Mouse (Mus musculus): Measurements from ENCODE around the gene Catsper3. TPM values are rescaled to one million over a fixed set of nuclear protein-coding genes. Genes with fewer than 3 reads are reported as not detected.

Catsper3 gene
- polyA plus RNA-seq, 1 experiment from 2014 or later = not detected

- Histone ChIP-seq H3K4me3 (no peak overlapping the region), H3K4me1 (peaks cover 7% of the 10 kb centered on the region; the same call in 1 of the 2 replicates), H3K27ac (no peak overlapping the region), H3K27me3 (replicated peaks) (peaks cover 96% of the 10 kb centered on the region), H3K36me3 (no peaks in the 10 kb centered on the region), H3K9me3 (replicated peaks) (no peaks in the 10 kb centered on the region), H3K4me2 (peak overlapping the region; percentile 9; the same call in 1 of the 2 replicates), H3K9ac (no peak overlapping the region)
- 2% methylated on average over 50 of the region's 50 CpGs for WGBS (ENCODE audit: insufficient replicate concordance)
- ATAC-seq = no peak
These were observed 44.0 kb downstream of the Catsper3 start for GRCm38 (mm10) chr13:55828141-55829017.

GRCm38 (mm10) chr13:55829018-55829655, 44.8 kb downstream of the Catsper3 start:
- Histone ChIP-seq H3K9me3 (replicated peaks) (no peaks in the 10 kb centered on the region), H3K27ac (no peak overlapping the region), H3K9ac (no peak overlapping the region), H3K27me3 (replicated peaks) (peaks cover 96% of the 10 kb centered on the region), H3K36me3 (no peaks in the 10 kb centered on the region), H3K4me3 (no peak overlapping the region), H3K4me1 (peaks cover 7% of the 10 kb centered on the region; the same call in 1 of the 2 replicates), H3K4me2 (no peak overlapping the region)
- WGBS (ENCODE audit: insufficient replicate concordance) = 4% methylated on average over 12 of the region's 12 CpGs
- ATAC-seq = no peak

GRCm38 (mm10) chr13:55830081-55830832, 45.9 kb downstream of the Catsper3 start:
- no peaks in the 10 kb centered on the region for H3K9me3 ChIP-seq (replicated peaks)
- H3K4me1 ChIP-seq = peaks cover 7% of the 10 kb centered on the region; the same call in 1 of the 2 replicates
- no peaks in the 10 kb centered on the region for H3K36me3 ChIP-seq
- H3K4me3 ChIP-seq = peak overlapping the region; percentile 30
- ATAC-seq = no peak
- peak overlapping the region; percentile 47 for H3K4me2 ChIP-seq
- H3K27ac ChIP-seq = no peak overlapping the region
- H3K9ac ChIP-seq = no peak overlapping the region
- 1% methylated on average over 48 of the region's 48 CpGs for WGBS (ENCODE audit: insufficient replicate concordance)
- peaks cover 96% of the 10 kb centered on the region for H3K27me3 ChIP-seq (replicated peaks)

GRCm38 (mm10) chr13:55830833-55831721, 46.7 kb downstream of the Catsper3 start:
- Histone ChIP-seq H3K27me3 (replicated peaks) (peaks cover 96% of the 10 kb centered on the region), H3K4me3 (peak overlapping the region; percentile 30), H3K4me2 (peak overlapping the region; percentile 47), H3K27ac (no peak overlapping the region), H3K4me1 (peaks cover 7% of the 10 kb centered on the region; the same call in 1 of the 2 replicates), H3K9me3 (replicated peaks) (no peaks in the 10 kb centered on the region), H3K9ac (no peak overlapping the region), H3K36me3 (no peaks in the 10 kb centered on the region)
- no peak for ATAC-seq
- 2% methylated on average over 69 of the region's 82 CpGs for WGBS (ENCODE audit: insufficient replicate concordance)

GRCm38 (mm10) chr13:55831722-55832160, 47.4 kb downstream of the Catsper3 start:
- ATAC-seq = no peak
- peaks cover 7% of the 10 kb centered on the region; the same call in 1 of the 2 replicates for H3K4me1 ChIP-seq
- H3K9ac ChIP-seq = no peak overlapping the region
- H3K27me3 ChIP-seq (replicated peaks) = peaks cover 96% of the 10 kb centered on the region
- WGBS (ENCODE audit: insufficient replicate concordance) = 2% methylated on average over 25 of the region's 25 CpGs
- H3K4me2 ChIP-seq = peak overlapping the region; percentile 47; the same call in 1 of the 2 replicates
- no peaks in the 10 kb centered on the region for H3K36me3 ChIP-seq
- H3K4me3 ChIP-seq = peak overlapping the region; percentile 30; the same call in 1 of the 2 replicates
- no peaks in the 10 kb centered on the region for H3K9me3 ChIP-seq (replicated peaks)
- H3K27ac ChIP-seq = no peak overlapping the region

DNA sequence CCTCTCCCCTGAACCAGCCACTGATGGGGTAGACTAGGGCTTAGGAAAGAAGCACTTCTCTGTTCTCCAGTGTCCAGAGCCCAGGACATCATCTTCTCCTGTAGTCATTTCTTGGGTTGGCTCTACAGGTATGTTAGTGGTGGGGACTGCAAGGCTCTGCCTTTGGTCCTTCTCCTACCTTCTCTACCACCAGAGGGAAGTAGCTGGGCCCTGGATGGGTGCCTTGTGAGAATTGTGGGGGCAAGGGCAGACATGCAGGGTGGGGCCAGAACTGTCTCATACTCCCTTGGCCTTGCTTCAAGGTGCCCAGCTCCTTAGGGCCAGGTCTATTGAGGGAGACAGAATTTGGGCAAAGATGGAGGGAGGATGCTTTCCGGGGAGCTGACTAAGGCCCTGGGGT, 48.2 kb downstream of the Catsper3 start:
- no peak overlapping the region for H3K4me3 ChIP-seq
- peaks cover 7% of the 10 kb centered on the region; the same call in 1 of the 2 replicates for H3K4me1 ChIP-seq
- no peak overlapping the region for H3K27ac ChIP-seq
- ATAC-seq = no peak
- H3K4me2 ChIP-seq = no peak overlapping the region
- no peaks in the 10 kb centered on the region for H3K36me3 ChIP-seq
- H3K27me3 ChIP-seq (replicated peaks) = peaks cover 99% of the 10 kb centered on the region
- 27% methylated on average over 1 of the region's 1 CpGs for WGBS (ENCODE audit: insufficient replicate concordance)
- H3K9ac ChIP-seq = no peak overlapping the region
- no peaks in the 10 kb centered on the region for H3K9me3 ChIP-seq (replicated peaks)

GRCm38 (mm10) chr13:55833921-55834320, 49.6 kb downstream of the Catsper3 start:
- Histone ChIP-seq H3K9me3 (replicated peaks) (no peaks in the 10 kb centered on the region), H3K27me3 (replicated peaks) (peaks cover 98% of the 10 kb centered on the region), H3K4me1 (peaks cover 7% of the 10 kb centered on the region; the same call in 1 of the 2 replicates), H3K27ac (no peak overlapping the region), H3K9ac (no peak overlapping the region), H3K36me3 (no peaks in the 10 kb centered on the region), H3K4me3 (no peak overlapping the region), H3K4me2 (no peak overlapping the region)
- WGBS (ENCODE audit: insufficient replicate concordance) = 7% methylated on average over 7 of the region's 7 CpGs
- no peak for ATAC-seq

DNA sequence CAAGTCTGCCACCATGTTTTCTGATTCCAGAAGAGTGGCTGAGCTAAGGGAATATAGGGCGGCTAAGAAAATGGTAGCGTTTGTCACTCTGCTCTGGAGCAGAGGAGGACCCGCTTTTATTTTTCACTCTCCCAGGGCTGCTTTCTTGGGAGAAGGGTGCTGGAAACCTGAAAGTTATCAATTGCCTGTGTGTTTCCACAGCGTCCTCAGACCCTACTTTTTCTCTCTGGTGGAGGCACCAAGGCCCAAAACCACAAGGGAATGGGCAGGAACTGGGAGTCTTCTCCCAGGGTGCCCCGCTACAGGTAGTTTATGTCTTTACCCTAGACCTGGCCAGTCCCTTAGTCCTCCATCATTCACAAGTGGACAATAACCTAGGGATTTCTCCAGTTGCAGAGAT, 50.3 kb downstream of the Catsper3 start:
- Histone ChIP-seq H3K4me3 (no peak overlapping the region), H3K9me3 (replicated peaks) (no peaks in the 10 kb centered on the region), H3K4me2 (no peak overlapping the region), H3K27me3 (replicated peaks) (peaks cover 99% of the 10 kb centered on the region), H3K4me1 (peaks cover 7% of the 10 kb centered on the region; the same call in 1 of the 2 replicates), H3K9ac (no peak overlapping the region), H3K27ac (no peak overlapping the region), H3K36me3 (no peaks in the 10 kb centered on the region)
- 15% methylated on average over 5 of the region's 5 CpGs for WGBS (ENCODE audit: insufficient replicate concordance)
- ATAC-seq = no peak

DNA sequence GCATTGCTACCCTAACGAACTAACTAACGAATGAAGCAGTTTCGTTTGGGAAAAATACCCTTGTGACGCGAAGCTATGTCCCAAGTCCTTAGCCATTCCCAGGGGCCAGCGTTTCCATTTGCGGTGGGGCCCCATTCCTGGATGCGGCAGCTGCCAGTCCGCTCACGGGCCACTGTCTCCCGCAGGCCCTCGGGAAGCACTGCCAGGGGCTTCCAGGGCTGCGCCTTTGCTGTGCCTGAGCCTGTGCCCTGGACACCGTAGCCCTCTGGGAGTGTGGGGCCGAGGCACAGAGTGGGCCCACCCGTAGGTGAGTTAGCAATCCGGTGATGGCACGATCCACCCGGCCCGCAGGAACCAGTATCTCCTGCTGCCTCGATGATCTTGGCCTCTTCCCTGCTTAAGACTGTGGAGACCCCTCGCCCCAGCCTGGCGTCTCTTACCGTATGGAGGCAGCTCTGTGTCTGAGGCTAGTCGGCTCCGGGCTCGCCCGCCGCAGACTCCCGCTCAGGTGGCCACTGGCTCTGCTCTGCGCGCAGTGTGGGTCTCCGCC, 51.3 kb downstream of the Catsper3 start:
- no peak overlapping the region for H3K9ac ChIP-seq
- ATAC-seq = no peak
- no peak overlapping the region for H3K4me2 ChIP-seq
- H3K27me3 ChIP-seq (replicated peaks) = peaks cover 99% of the 10 kb centered on the region
- H3K27ac ChIP-seq = no peak overlapping the region
- no peaks in the 10 kb centered on the region for H3K36me3 ChIP-seq
- 4% methylated on average over 33 of the region's 33 CpGs for WGBS (ENCODE audit: insufficient replicate concordance)
- H3K4me3 ChIP-seq = no peak overlapping the region
- peaks cover 6% of the 10 kb centered on the region; the same call in 1 of the 2 replicates for H3K4me1 ChIP-seq
- H3K9me3 ChIP-seq (replicated peaks) = no peaks in the 10 kb centered on the region

DNA sequence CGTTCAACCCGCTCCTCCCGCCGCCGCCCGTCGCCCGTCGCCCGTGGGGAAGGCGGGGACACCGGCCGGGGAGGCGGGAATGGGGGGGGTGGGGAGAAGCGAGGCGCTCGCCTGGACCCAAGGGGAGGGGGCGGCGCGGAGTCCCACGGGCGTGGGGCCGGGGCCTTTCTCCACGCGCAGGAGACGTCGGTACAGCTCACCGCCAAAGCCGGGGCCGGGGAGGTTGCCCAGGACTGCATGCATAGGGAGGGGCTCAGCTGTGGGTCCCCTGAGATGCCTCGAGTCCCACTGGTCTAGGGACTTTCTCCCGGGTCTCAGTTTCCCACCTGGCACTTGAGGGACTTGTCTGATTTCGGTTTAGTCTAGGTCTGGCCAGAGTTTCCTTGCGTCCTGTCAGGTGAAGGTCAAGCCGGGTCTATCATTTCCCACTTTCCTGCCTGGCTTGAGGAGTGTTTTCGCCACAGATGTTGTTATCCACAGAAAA, 51.8 kb downstream of the Catsper3 start, which contains the start of gene Pitx1:
Gene Pitx1 (minus strand): TSS at position 51 of the 484 bp plus-strand sequence.
- H3K27me3 ChIP-seq (replicated peaks) = peaks cover 99% of the 10 kb centered on the region
- H3K36me3 ChIP-seq = no peaks in the 10 kb centered on the region
- no peak within 1 kb of the TSS for H3K4me3 ChIP-seq
- no peak within 1 kb of the TSS for H3K27ac ChIP-seq
- no peak within 1 kb of the TSS for H3K4me2 ChIP-seq
- WGBS (ENCODE audit: insufficient replicate concordance) = 3% methylated on average over 36 of the region's 36 CpGs
- no peak for ATAC-seq
- no peaks in the 10 kb centered on the region for H3K9me3 ChIP-seq (replicated peaks)
- peaks cover under 1% of the 10 kb centered on the region; the same call in 1 of the 2 replicates for H3K4me1 ChIP-seq
- H3K9ac ChIP-seq = no peak within 1 kb of the TSS

All from liver, embryonic 12.5 days (tissue).